Mouse (Mus musculus) intestine, postnatal 0 days (tissue): ENCODE results near the gene Ptpn13. TPM values are rescaled to one million over a fixed set of nuclear protein-coding genes. Genes with fewer than 3 reads are reported as not detected.
A peak's percentile ranks its signal among the peaks of the same experiment; 100 is the strongest.

Experiments used
- ATAC-seq: fragments of 200-750 bp; cut with Nextera tagmentation; 2 replicates; pipeline ENCODE4 v1.8.0; 2017; ENCODE audit warnings: mild to moderate bottlenecking, moderate TSS enrichment, moderate library complexity
- H3K27ac ChIP-seq: fragments of 300-500 bp; sonication (generic); 2 replicates; pipeline ENCODE4 v1.5.1; 2014; ENCODE audit warnings: mild to moderate bottlenecking, low read depth, low read length, moderate library complexity
- H3K27me3 ChIP-seq: fragments of 300-500 bp; sonication (generic); replicated peaks from 2 replicates; pipeline ENCODE4 v1.6.1; 2014; ENCODE audit warnings: low read length, mixed read lengths; ENCODE audit not compliant: control insufficient read depth, insufficient read depth
- H3K36me3 ChIP-seq: fragments of 300-500 bp; sonication (generic); 2 replicates; pipeline ENCODE4 v1.6.1; 2014; ENCODE audit warnings: mild to moderate bottlenecking, moderate library complexity; ENCODE audit not compliant: control insufficient read depth, insufficient read depth
- H3K4me1 ChIP-seq: fragments of 300-500 bp; sonication (generic); replicated peaks from 2 replicates; pipeline ENCODE4 v1.6.1; 2014; ENCODE audit warnings: antibody characterized with exemption, low read length, mixed read lengths; ENCODE audit not compliant: control insufficient read depth, insufficient read depth
- H3K4me2 ChIP-seq: fragments of 300-500 bp; sonication (generic); replicated peaks from 2 replicates; pipeline ENCODE4 v1.6.1; 2014; ENCODE audit warnings: low read depth, mild to moderate bottlenecking, moderate library complexity
- H3K4me3 ChIP-seq: fragments of 300-500 bp; sonication (generic); 2 replicates; pipeline ENCODE4 v1.5.1; 2014; ENCODE audit warnings: low read depth, low read length
- H3K9ac ChIP-seq: fragments of 300-500 bp; sonication (generic); 2 replicates; pipeline ENCODE4 v1.6.1; 2014; ENCODE audit warnings: mild to moderate bottlenecking, low read depth, low read length
- H3K9me3 ChIP-seq: fragments of 300-500 bp; sonication (generic); 2 replicates; pipeline ENCODE4 v1.6.1; 2016; ENCODE audit warnings: mixed run types; ENCODE audit not compliant: control insufficient read depth
- CTCF ChIP-seq: sonication (generic); IDR thresholded peaks from 2 replicates; pipeline ENCODE4 v1.5.1; 2016; ENCODE audit warnings: low read depth, mild to moderate bottlenecking, control low read depth, antibody characterized with exemption, moderate library complexity
- WGBS: fragments of 180-500 bp; shearing (Covaris S2); extraction: QIAGEN DNeasy Blood & Tissue Kit; methylation state at CpG from one replicate; pipeline ENCODE4 v1.1.7; 2014; 5-methylcytosine and 5-hydroxymethylcytosine counted together
- polyA plus RNA-seq: library from polyadenylated mRNA; unstranded; fragments of >200 nt; fragmentation: Nextera tagmentation; extraction: Ambion mirVana; gene quantifications from 2 replicates; pipeline ENCODE4 v1.2.1, GENCODE M21; 2015

Gene Ptpn13
- polyA plus RNA-seq, 1 experiment from 2014 or later: 0.90 TPM

DNA sequence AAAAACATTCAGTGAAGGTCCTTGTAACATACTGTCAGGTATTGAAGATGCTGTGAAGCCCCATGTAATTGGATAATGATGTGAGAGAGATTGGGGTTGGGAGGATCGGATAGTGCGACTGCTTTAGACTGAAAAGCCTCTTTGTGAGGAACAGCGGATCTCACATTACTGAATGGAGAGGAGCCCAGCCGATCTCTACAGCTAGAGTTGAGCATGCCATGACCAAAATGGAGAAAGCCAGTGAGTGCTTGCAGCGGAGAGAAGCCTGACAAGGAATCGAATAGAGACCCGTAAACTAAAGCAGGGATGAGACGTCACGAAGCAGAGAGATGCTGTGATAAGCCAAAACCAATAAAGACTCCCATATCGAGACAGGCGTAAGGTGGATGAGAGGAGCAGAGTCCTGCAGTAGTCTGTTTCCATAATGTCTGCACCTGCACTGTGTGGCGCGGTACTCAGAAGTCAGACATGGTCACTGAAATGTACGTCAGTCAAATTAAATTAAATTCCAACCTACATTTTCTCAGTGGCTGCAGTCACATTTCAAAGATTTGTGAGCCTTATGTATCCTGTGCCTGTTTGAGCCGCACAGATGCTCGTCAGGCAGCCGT lies 22.9 kb downstream of the Ptpn13 start:
- H3K4me1 ChIP-seq: no peaks in the 10 kb centered on the region
- H3K27ac ChIP-seq: no peak overlapping the region
- H3K4me3 ChIP-seq: no peak overlapping the region
- TF ChIP-seq CTCF: no peak
- 87% methylated on average over 17 of the region's 17 CpGs for WGBS
- H3K4me2 ChIP-seq: no peak overlapping the region
- H3K9me3 ChIP-seq: no peaks in the 10 kb centered on the region
- H3K9ac ChIP-seq: no peak overlapping the region
- no peaks in the 10 kb centered on the region for H3K27me3 ChIP-seq
- no peak for ATAC-seq
- no peaks in the 10 kb centered on the region for H3K36me3 ChIP-seq

GRCm38 (mm10) chr5:103448470-103448869 lies 23.5 kb downstream of the Ptpn13 start:
- TF ChIP-seq CTCF: no peak
- Histone ChIP-seq H3K9me3 (no peaks in the 10 kb centered on the region), H3K4me1 (no peaks in the 10 kb centered on the region), H3K4me3 (no peak overlapping the region), H3K27ac (no peak overlapping the region), H3K36me3 (no peaks in the 10 kb centered on the region), H3K4me2 (no peak overlapping the region), H3K27me3 (no peaks in the 10 kb centered on the region), H3K9ac (no peak overlapping the region)
- ATAC-seq: no peak
- 42% methylated on average over 1 of the region's 1 CpGs for WGBS

DNA sequence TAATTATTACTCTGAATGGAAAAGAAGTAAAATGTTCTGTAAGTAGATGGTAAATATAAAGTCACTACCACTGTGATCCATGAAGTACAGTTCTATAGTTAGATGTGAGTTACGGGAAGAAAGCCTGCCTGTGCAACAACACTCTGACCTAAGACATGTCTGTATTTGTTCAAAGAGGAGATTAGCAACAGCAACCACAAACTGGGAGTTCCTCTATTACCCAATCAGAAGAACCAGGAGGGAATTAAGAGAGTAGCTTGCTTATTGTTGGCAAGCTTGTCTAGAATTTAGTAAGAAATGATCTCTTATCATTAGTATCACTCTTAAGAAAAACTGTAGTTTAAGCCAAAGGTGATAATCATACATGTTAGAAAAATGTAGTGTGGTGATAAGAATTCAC lies 25.7 kb downstream of the Ptpn13 start:
- H3K36me3 ChIP-seq: no peaks in the 10 kb centered on the region
- WGBS: 95% methylated on average over 1 of the region's 1 CpGs
- no peak overlapping the region for H3K4me2 ChIP-seq
- H3K27ac ChIP-seq: no peak overlapping the region
- H3K27me3 ChIP-seq: no peaks in the 10 kb centered on the region
- H3K4me3 ChIP-seq: no peak overlapping the region
- no peak for ATAC-seq
- H3K4me1 ChIP-seq: no peaks in the 10 kb centered on the region
- no peak for TF ChIP-seq CTCF
- no peak overlapping the region for H3K9ac ChIP-seq
- H3K9me3 ChIP-seq: no peaks in the 10 kb centered on the region

- TF ChIP-seq CTCF: peak; percentile 31; the same call in 1 of the 2 replicates
- Histone ChIP-seq H3K9me3 (no peaks in the 10 kb centered on the region), H3K36me3 (no peaks in the 10 kb centered on the region), H3K9ac (no peak overlapping the region), H3K27ac (no peak overlapping the region), H3K4me1 (no peaks in the 10 kb centered on the region), H3K4me2 (no peak overlapping the region), H3K4me3 (no peak overlapping the region), H3K27me3 (no peaks in the 10 kb centered on the region)
- 78% methylated on average over 14 of the region's 14 CpGs for WGBS
- ATAC-seq: no peak
Measured at GRCm38 (mm10) chr5:103453361-103454140, 28.6 kb downstream of the Ptpn13 start.

DNA sequence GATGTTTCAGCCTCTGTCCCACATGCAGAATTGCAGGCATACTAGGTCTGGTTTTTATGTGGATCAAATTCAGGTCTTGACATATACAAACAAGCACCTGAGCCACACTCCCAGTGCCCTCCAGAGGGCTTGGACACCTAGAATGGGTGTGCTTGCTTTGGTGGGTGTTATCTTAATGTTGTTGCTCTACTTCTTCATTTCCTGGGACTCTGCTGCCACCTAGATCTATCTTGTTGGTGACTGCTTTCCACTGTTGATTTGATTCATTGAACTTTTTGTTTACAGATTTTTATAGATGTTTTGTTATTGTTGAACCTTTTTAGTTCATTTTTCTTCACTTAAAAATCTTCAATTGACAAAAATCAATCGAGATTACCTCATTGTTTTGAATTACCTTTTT lies 31.8 kb downstream of the Ptpn13 start:
- no peak for ATAC-seq
- no peak overlapping the region for H3K4me2 ChIP-seq
- H3K4me3 ChIP-seq: no peak overlapping the region
- H3K27me3 ChIP-seq: no peaks in the 10 kb centered on the region
- peak; percentile 40 for TF ChIP-seq CTCF
- WGBS: 85% methylated on average over 1 of the region's 1 CpGs
- H3K9ac ChIP-seq: no peak overlapping the region
- no peaks in the 10 kb centered on the region for H3K4me1 ChIP-seq
- H3K27ac ChIP-seq: no peak overlapping the region
- H3K9me3 ChIP-seq: no peaks in the 10 kb centered on the region
- H3K36me3 ChIP-seq: no peaks in the 10 kb centered on the region

- Histone ChIP-seq H3K9me3 (no peaks in the 10 kb centered on the region), H3K27ac (no peak overlapping the region), H3K4me3 (no peak overlapping the region), H3K9ac (no peak overlapping the region), H3K4me2 (no peak overlapping the region), H3K36me3 (no peaks in the 10 kb centered on the region), H3K27me3 (no peaks in the 10 kb centered on the region), H3K4me1 (no peaks in the 10 kb centered on the region)
- no peak for ATAC-seq
- no peak for TF ChIP-seq CTCF
- 54% methylated on average over 8 of the region's 8 CpGs for WGBS
Measured at GRCm38 (mm10) chr5:103458411-103458810, 33.4 kb downstream of the Ptpn13 start.
